Mouse (Mus musculus) kidney, embryonic 15.5 days (tissue): ENCODE results near the gene Hdgfl2. TPM values are rescaled to one million over a fixed set of nuclear protein-coding genes. Genes with fewer than 3 reads are reported as not detected.
A peak's percentile ranks its signal among the peaks of the same experiment; 100 is the strongest.
"Not testable (repeated sequence)": the region's sequence is repeated elsewhere in the genome, so short reads cannot be mapped to it uniquely, and the experiment has no call there.

Source experiments
- ATAC-seq: fragments of 200-750 bp; cut with Nextera tagmentation; replicated peaks from 2 replicates; pipeline ENCODE4 v1.8.0; 2017; ENCODE audit warnings: moderate TSS enrichment; ENCODE audit not compliant: low FRiP score
- H3K27ac ChIP-seq: fragments of 300-500 bp; sonication (generic); 2 replicates; pipeline ENCODE4 v1.5.1; 2015; ENCODE audit warnings: mild to moderate bottlenecking, inconsistent platforms
- H3K27me3 ChIP-seq: fragments of 300-500 bp; sonication (generic); 2 replicates; pipeline ENCODE4 v1.6.1; 2015; ENCODE audit warnings: inconsistent platforms
- H3K36me3 ChIP-seq: fragments of 300-500 bp; sonication (generic); 2 replicates; pipeline ENCODE4 v1.6.1; 2015; ENCODE audit warnings: inconsistent platforms
- H3K4me1 ChIP-seq: fragments of 300-500 bp; sonication (generic); 2 replicates; pipeline ENCODE4 v1.6.1; 2015; ENCODE audit warnings: inconsistent platforms
- H3K4me2 ChIP-seq: fragments of 300-500 bp; sonication (generic); 2 replicates; pipeline ENCODE4 v1.6.1; 2015; ENCODE audit warnings: moderate library complexity, mild to moderate bottlenecking, inconsistent platforms
- H3K4me3 ChIP-seq: fragments of 300-500 bp; sonication (generic); replicated peaks from 2 replicates; pipeline ENCODE4 v1.5.1; 2015; ENCODE audit warnings: mild to moderate bottlenecking, inconsistent platforms
- H3K9ac ChIP-seq: fragments of 300-500 bp; sonication (generic); 2 replicates; pipeline ENCODE4 v1.6.1; 2015; ENCODE audit warnings: mild to moderate bottlenecking, inconsistent platforms
- H3K9me3 ChIP-seq: fragments of 300-500 bp; sonication (generic); replicated peaks from 2 replicates; pipeline ENCODE4 v1.6.1; 2016; ENCODE audit warnings: inconsistent platforms
- WGBS: fragments of 180-500 bp; shearing (Covaris S2); methylation state at CpG from one replicate; pipeline ENCODE4 v1.1.7; 2015; ENCODE audit warnings: mixed read lengths; 5-methylcytosine and 5-hydroxymethylcytosine counted together
- polyA plus RNA-seq: library from polyadenylated mRNA; unstranded; fragments of >200 nt; fragmentation: Nextera tagmentation; extraction: Ambion mirVana; gene quantifications from 2 replicates; pipeline ENCODE4 v1.2.1, GENCODE M21; 2015

The Hdgfl2 gene
- polyA plus RNA-seq, 1 experiment from 2014 or later = 141 TPM

GRCm38 (mm10) chr17:56036901-56037287, 42.5 kb upstream of the Hdgfl2 start:
- H3K36me3 ChIP-seq = peaks cover 19% of the 10 kb centered on the region
- H3K27ac ChIP-seq = peak overlapping the region; percentile 37; the same call in 1 of the 2 replicates
- peaks cover 57% of the 10 kb centered on the region for H3K4me1 ChIP-seq
- H3K27me3 ChIP-seq = no peaks in the 10 kb centered on the region
- peak; percentile 5; the same call in 1 of the 2 replicates for ATAC-seq
- H3K9ac ChIP-seq = peak overlapping the region; percentile 36; the same call in 1 of the 2 replicates
- 34% methylated on average over 13 of the region's 13 CpGs for WGBS
- H3K4me3 ChIP-seq = peak overlapping the region; percentile 82
- H3K4me2 ChIP-seq = peak overlapping the region; percentile 65
- H3K9me3 ChIP-seq = no peaks in the 10 kb centered on the region

- no peak for ATAC-seq
- H3K4me3 ChIP-seq = no peak overlapping the region
- H3K9ac ChIP-seq = no peak overlapping the region
- WGBS = 85% methylated on average over 8 of the region's 8 CpGs
- no peaks in the 10 kb centered on the region for H3K9me3 ChIP-seq
- H3K27me3 ChIP-seq = no peaks in the 10 kb centered on the region
- H3K4me2 ChIP-seq = no peak overlapping the region
- H3K4me1 ChIP-seq = peaks cover 40% of the 10 kb centered on the region
- H3K36me3 ChIP-seq = peaks cover 19% of the 10 kb centered on the region
- H3K27ac ChIP-seq = no peak overlapping the region
These were observed 40.7 kb upstream of the Hdgfl2 start for GRCm38 (mm10) chr17:56038583-56039261.

GRCm38 (mm10) chr17:56039345-56039744, 40.1 kb upstream of the Hdgfl2 start:
- H3K36me3 ChIP-seq = peaks cover 19% of the 10 kb centered on the region
- H3K9ac ChIP-seq = peak overlapping the region; percentile 47; the same call in 1 of the 2 replicates
- WGBS = 79% methylated on average over 4 of the region's 4 CpGs
- H3K27ac ChIP-seq = peak overlapping the region; percentile 87; the same call in 1 of the 2 replicates
- H3K9me3 ChIP-seq = no peaks in the 10 kb centered on the region
- H3K27me3 ChIP-seq = no peaks in the 10 kb centered on the region
- no peak for ATAC-seq
- peaks cover 34% of the 10 kb centered on the region for H3K4me1 ChIP-seq
- H3K4me3 ChIP-seq = peak overlapping the region; percentile 73
- H3K4me2 ChIP-seq = peak overlapping the region; percentile 62

- Histone ChIP-seq H3K4me3 (peak within 1 kb of the TSS; percentile 73), H3K9ac (peak within 1 kb of the TSS; percentile 78), H3K27ac (peak within 1 kb of the TSS; percentile 87), H3K27me3 (no peaks in the 10 kb centered on the region), H3K4me2 (peak within 1 kb of the TSS; percentile 62), H3K9me3 (no peaks in the 10 kb centered on the region), H3K36me3 (peaks cover 23% of the 10 kb centered on the region), H3K4me1 (peaks cover 25% of the 10 kb centered on the region)
- peak; percentile 83 for ATAC-seq
- WGBS = under 1% methylated on average over 68 of the region's 68 CpGs
These were observed 39.2 kb upstream of the Hdgfl2 start, which contains the start of gene Chaf1a for GRCm38 (mm10) chr17:56040030-56040856. Gene Chaf1a, plus strand, starts transcription at chr17:56040439.

- Histone ChIP-seq H3K4me1 (peaks cover 20% of the 10 kb centered on the region), H3K36me3 (peaks cover 29% of the 10 kb centered on the region), H3K4me2 (peak overlapping the region; percentile 62), H3K9me3 (no peaks in the 10 kb centered on the region), H3K9ac (peak overlapping the region; percentile 78), H3K27me3 (no peaks in the 10 kb centered on the region), H3K4me3 (peak overlapping the region; percentile 73), H3K27ac (peak overlapping the region; percentile 87)
- under 1% methylated on average over 12 of the region's 12 CpGs for WGBS
- no peak for ATAC-seq
These were observed 38.6 kb upstream of the Hdgfl2 start for GRCm38 (mm10) chr17:56040857-56041163.

- ATAC-seq = no peak
- no peaks in the 10 kb centered on the region for H3K4me1 ChIP-seq
- H3K36me3 ChIP-seq = peaks cover 92% of the 10 kb centered on the region
- no peaks in the 10 kb centered on the region for H3K9me3 ChIP-seq
- 88% methylated on average over 5 of the region's 5 CpGs for WGBS
- no peak overlapping the region for H3K27ac ChIP-seq
- no peak overlapping the region for H3K4me3 ChIP-seq
- no peaks in the 10 kb centered on the region for H3K27me3 ChIP-seq
- no peak overlapping the region for H3K9ac ChIP-seq
- H3K4me2 ChIP-seq = no peak overlapping the region
These were observed 28.1 kb upstream of the Hdgfl2 start for GRCm38 (mm10) chr17:56051369-56051768.

- H3K36me3 ChIP-seq = peaks cover 92% of the 10 kb centered on the region
- H3K4me2 ChIP-seq = no peak overlapping the region
- H3K4me3 ChIP-seq = no peak overlapping the region
- ATAC-seq = no peak
- no peaks in the 10 kb centered on the region for H3K4me1 ChIP-seq
- no peak overlapping the region for H3K27ac ChIP-seq
- no peak overlapping the region for H3K9ac ChIP-seq
- H3K27me3 ChIP-seq = no peaks in the 10 kb centered on the region
- H3K9me3 ChIP-seq = no peaks in the 10 kb centered on the region
These were observed 24.5 kb upstream of the Hdgfl2 start for GRCm38 (mm10) chr17:56054938-56055337.

GRCm38 (mm10) chr17:56055945-56056678, 23.3 kb upstream of the Hdgfl2 start:
- Histone ChIP-seq H3K4me3 (no peak overlapping the region), H3K4me1 (no peaks in the 10 kb centered on the region), H3K36me3 (peaks cover 94% of the 10 kb centered on the region), H3K4me2 (no peak overlapping the region), H3K9me3 (no peaks in the 10 kb centered on the region), H3K9ac (no peak overlapping the region), H3K27me3 (no peaks in the 10 kb centered on the region), H3K27ac (no peak overlapping the region)
- 74% methylated on average over 4 of the region's 4 CpGs for WGBS
- ATAC-seq = no peak

- ATAC-seq = no peak
- Histone ChIP-seq H3K4me1 (no peaks in the 10 kb centered on the region), H3K36me3 (peaks cover 95% of the 10 kb centered on the region), H3K27me3 (no peaks in the 10 kb centered on the region), H3K9ac (no peak overlapping the region), H3K9me3 (no peaks in the 10 kb centered on the region), H3K4me3 (no peak overlapping the region), H3K27ac (no peak overlapping the region), H3K4me2 (no peak overlapping the region)
- 87% methylated on average over 11 of the region's 11 CpGs for WGBS
These were observed 21.9 kb upstream of the Hdgfl2 start for GRCm38 (mm10) chr17:56057381-56058120.

- Histone ChIP-seq H3K4me2 (no peak overlapping the region), H3K36me3 (peaks cover 100% of the 10 kb centered on the region), H3K4me1 (no peaks in the 10 kb centered on the region), H3K9ac (no peak overlapping the region), H3K27me3 (no peaks in the 10 kb centered on the region), H3K27ac (no peak overlapping the region), H3K9me3 (no peaks in the 10 kb centered on the region), H3K4me3 (no peak overlapping the region)
- ATAC-seq = no peak
- 96% methylated on average over 7 of the region's 7 CpGs for WGBS
These were observed 17.4 kb upstream of the Hdgfl2 start for GRCm38 (mm10) chr17:56062081-56062480.

GRCm38 (mm10) chr17:56065715-56066114, 13.7 kb upstream of the Hdgfl2 start:
- H3K4me2 ChIP-seq, H3K27me3 ChIP-seq, H3K9ac ChIP-seq, H3K4me3 ChIP-seq, H3K27ac ChIP-seq, H3K9me3 ChIP-seq, ATAC-seq, H3K4me1 ChIP-seq: not testable (repeated sequence)
- WGBS = 79% methylated on average over 6 of the region's 6 CpGs
- peaks cover 100% of the 10 kb centered on the region for H3K36me3 ChIP-seq
